Mouse (Mus musculus): Measurements from ENCODE around the gene Epn2.
"Not testable (repeated sequence)": the region's sequence is repeated elsewhere in the genome, so short reads cannot be mapped to it uniquely, and the experiment has no call there.

The Epn2 gene

DNA sequence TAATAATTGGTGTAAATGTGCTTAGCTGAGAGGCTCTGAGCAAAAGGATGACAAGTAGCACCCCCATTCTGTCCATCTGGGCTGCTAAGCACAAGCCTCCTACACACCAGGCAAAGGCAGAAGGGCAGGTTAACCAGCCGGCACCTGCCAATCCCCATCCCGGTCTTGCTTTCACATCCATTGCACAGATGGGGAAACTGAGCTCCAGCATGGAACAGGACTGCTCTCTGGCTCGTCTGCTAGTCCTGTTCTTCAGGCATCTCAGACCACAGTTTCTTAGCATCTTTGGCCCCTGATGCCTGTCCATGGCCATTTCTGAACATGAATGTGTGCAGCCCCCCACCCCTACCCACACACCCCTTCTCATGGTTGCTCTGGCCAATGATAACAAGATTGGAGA is 12.6 kb upstream of the Epn2 start:
- DNase-seq (ENCODE audit: low spot score): no peak

GRCm38 (mm10) chr11:61590516-61591213 is 11.2 kb upstream of the Epn2 start:
- DNase-seq (ENCODE audit: low spot score): no peak

DNA sequence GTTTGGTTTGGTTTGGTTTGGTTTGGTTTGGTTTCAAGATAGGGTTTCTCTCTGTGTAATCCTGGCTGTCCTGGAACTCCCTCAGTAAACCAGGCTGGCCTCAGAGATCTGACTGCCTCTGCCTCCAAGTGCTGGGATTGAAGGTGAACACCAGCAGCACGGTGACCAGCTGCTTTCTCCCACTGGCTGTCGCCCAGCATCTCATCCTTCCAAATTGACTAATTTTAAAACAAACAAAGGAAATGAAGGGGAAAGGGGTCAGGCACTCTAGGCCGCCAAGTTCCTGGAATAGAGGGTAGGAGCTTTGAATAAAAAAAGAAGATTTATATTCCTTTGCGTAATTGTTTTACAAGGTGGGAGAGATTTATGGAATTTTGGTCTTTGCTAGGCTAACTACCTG is 5.9 kb upstream of the Epn2 start:
- DNase-seq (ENCODE audit: low spot score): no peak

- no peak for DNase-seq (ENCODE audit: low spot score)
Observed at GRCm38 (mm10) chr11:61584830-61585229, 5.3 kb upstream of the Epn2 start.

- DNase-seq (ENCODE audit: low spot score): no peak
Observed at GRCm38 (mm10) chr11:61584096-61584495, 4.6 kb upstream of the Epn2 start.

GRCm38 (mm10) chr11:61582808-61583207 is 3.3 kb upstream of the Epn2 start:
- DNase-seq (ENCODE audit: low spot score): not testable (repeated sequence)

DNA sequence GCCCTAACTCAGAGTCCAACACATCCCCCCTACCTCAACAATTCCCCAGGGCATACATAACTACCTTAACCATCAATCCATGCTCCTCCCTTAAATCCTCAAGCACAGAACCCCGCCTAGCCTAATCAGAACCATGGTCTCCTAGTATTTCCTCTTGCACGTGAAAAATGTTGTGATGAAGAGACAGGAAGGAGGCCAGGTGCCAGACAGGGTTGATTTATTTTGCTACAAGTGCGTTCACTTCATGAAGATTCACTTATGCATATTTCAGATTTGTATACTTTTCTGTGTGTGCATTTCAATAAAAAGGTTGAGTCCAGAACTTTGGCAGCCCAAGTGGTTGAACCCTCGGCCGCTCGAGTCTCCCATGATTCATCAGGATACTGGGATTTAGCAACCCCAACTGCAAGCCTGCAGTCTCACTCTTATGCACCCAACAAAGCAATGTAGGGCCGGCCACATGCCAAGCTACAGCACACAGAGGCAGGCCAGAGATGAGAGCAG is 443 bp upstream of the Epn2 start:
- no peak for DNase-seq (ENCODE audit: low spot score)

DNA sequence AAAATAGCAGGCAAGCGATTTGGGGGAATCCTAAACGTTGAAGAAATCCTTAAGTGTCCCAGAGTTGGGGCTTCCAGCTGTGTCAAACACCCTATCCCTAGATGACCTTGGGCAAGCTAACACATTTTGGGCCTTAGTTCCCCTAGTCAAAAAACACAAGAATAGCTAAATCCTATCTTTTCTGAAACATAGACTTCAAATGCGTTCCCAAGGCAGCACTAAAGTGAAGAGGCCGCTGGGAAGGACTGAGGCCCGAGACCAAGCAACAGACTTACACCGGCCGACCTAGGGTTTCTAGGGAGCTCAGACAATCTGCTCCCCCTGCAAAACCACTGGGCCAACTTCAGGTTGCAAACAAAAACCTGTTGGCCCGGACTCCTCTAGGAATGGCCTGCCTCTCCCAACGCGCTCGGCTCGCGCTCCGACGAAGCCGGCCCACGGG is 925 bp downstream of the Epn2 start:
- DNase-seq (ENCODE audit: low spot score): no peak

- DNase-seq (ENCODE audit: low spot score): no peak
Observed at GRCm38 (mm10) chr11:61577991-61578390, 1.5 kb downstream of the Epn2 start.

DNA sequence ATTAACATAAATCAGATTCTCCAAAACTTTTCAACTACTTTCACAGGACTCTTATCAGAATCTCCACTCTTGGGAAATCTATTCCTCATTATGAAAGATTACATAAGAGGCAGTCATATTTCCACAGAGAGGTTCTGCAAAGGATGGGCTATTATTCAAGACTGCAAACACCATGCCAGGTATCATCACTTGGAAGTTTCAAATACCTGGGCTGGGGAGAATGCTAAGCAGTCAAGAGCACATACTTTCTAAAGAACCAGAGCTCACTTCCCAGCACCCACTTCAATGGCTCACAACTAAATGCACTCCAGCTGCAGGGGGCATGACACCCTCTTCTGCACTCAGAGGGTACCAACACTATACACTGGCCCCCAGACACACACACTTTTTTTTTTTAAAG is 2.1 kb downstream of the Epn2 start:
- DNase-seq (ENCODE audit: low spot score): no peak

DNA sequence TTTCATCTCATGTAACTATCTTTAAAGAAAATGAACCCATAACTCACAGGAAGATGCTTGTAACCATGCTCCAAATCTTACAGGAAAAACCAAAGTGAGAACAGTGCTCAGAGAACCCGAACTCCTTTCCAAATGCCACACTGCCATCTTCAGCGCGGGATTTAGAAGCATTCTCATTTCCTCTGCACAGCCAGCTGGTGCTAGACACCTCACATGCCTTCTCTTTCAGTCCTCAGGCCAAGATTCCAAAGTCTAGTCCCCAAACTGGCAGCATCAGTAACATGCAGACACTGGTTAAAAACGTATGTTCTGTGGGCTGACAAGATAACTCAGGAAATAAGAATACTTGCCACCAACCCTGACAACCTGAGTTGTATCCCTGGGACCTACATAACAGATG is 6.2 kb downstream of the Epn2 start:
- DNase-seq (ENCODE audit: low spot score): no peak

GRCm38 (mm10) chr11:61571225-61571624 is 8.3 kb downstream of the Epn2 start:
- no peak for DNase-seq (ENCODE audit: low spot score)

DNA sequence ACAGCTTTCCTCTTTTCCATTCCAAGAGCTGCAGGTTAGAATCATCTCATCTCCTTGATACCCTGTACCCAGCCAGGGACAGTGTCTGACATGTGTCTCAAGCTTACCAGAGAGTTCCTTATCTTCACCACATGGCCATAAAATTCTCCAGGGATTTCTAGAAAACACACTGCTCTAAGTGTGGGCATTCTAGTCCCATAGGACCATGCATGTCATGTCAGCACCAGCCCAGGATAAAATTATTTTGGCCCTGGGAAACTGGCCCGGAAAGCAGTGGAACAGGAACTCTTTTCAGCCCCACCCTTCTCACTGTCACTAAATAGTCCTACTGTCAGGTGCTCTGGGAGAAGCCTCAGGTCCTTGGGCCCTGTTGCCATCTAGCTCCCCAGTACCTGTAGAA is 9.8 kb downstream of the Epn2 start:
- DNase-seq (ENCODE audit: low spot score): no peak

DNA sequence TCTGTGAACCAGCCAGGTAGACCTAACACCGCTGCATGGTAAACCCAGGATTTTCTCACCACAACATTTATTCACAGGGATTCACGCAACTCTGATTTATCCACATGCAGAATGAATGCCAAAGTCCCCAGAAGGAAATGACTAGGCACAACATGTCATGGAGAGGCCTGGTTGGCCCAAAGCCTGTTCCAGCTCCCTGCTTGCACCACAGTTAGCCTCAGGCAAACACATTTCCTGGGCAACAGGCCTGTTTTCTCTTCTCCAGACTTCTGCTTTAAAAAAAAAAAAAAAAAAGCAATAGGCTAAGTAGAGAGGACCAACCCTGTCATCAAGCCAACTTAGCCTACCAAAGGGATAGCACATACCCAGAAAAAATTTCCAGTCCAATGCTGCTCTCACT is 14.9 kb downstream of the Epn2 start:
- DNase-seq (ENCODE audit: low spot score): no peak

DNA sequence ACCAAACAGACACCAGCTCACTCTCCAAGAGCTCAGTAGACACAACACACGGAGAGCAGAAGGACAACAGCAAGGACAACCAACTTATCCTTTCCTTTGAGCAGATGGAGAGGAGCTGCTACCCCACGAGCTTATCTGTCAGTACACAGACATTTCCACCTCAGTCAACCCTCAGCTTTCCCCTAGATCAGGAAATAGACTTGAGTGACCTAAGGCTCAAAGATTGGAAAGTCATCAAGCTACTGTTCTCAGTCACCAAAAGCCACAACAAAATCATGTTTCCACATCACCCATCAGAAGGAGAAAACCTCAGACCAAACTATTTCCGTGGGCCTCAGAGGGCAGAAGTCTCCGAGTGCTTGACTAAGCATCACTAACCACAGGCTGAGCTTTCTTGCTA is 15.5 kb downstream of the Epn2 start:
- no peak for DNase-seq (ENCODE audit: low spot score)

- no peak for DNase-seq (ENCODE audit: low spot score)
Observed at GRCm38 (mm10) chr11:61562421-61562820, 17.1 kb downstream of the Epn2 start.

DNA sequence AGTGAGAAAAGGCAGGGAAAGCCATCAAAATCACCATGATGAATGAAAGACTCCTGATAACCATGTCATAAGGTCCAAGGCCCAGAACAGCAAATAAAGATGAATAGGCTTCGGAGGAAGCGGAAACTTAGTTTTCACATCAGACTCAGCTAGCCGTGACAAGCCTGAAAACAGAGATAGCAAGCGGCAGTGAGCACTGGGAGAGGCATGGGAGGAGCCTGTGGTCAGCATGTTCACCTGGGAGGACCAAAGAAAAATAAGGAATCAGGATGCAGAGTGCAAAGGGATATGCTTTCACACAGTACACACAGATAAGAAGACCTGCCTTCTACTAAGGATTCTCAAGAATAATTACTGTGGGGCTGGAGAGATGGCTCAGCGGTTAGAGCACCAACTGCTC is 19.9 kb downstream of the Epn2 start:
- no peak for DNase-seq (ENCODE audit: low spot score)

DNA sequence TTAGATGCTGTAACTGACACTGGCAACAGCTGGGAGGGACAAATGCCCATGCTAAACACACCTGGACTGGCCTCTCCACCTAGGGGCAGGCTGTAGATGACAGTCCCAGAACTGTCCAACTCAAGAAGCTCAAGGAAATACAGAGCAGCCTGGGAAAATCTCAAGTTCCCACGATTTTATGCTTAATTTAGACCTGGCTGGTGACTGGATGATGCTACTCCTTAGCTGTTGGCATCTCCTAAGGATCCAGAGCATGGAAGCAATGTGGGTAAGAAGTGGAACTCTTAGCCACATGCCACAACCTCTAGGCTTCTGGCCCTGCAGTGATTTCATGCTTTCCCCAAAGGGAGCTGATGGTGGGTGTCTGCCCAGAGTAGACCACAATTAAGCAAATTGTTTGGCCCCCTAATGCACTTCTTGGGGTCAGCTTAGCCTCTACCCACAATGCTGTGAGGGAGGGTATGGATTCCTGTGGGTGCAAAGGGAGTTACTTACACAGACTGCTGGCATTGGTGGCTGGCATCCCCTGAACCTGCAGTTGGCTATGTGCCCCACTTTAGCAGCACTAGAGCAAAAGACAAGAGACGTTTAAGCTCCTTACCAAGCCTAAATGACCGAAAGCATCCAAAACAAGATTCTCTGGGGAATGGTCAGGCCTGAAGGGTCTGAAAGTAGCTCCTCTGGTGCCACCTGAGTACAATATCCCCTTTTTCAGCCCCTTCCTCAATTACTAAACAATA is 26.3 kb downstream of the Epn2 start:
- no peak for DNase-seq (ENCODE audit: low spot score)

- DNase-seq (ENCODE audit: low spot score): no peak
Observed at GRCm38 (mm10) chr11:61550631-61551030, 28.9 kb downstream of the Epn2 start.

- DNase-seq (ENCODE audit: low spot score): no peak
Observed at GRCm38 (mm10) chr11:61547710-61548109, 31.8 kb downstream of the Epn2 start.

DNA sequence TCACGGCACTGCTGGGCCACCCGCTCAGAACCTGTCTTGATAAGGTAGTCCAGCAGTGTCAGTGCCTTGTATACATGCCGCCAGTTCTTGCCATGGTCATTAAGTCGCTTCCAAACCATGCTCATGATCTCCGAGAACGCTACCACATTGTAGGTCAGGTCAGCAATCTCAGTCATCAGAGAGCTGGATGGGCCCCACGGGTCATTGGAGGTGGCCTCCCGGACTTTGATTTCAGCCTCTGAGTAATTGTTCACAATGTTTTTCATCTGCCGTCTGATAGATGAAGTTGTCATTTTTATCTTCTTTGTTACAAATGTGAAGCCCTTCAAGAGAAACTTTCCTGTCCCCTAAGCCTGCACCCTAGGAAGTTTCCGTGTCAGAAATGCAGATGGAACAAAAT is 33.0 kb downstream of the Epn2 start:
- no peak for DNase-seq (ENCODE audit: low spot score)

DNA sequence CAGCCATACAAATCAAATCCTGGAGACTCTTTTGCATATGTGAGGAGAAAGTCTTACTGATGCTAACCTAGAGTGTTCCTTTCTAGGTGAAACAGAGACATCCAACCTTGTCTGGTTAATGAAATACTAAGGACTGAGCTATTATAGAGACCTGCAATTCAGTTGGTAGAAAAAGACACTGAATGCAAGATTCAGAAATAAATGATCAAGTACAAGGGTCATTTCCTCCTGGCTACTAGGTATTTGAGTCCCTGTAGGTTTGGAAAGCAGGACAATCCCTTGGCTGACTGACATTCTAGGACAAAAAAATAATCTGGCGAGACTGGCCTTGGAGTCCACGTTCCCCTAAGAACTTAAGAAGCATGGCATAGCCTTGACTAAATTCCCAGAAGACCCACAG is 33.9 kb downstream of the Epn2 start:
- no peak for DNase-seq (ENCODE audit: low spot score)

GRCm38 (mm10) chr11:61541106-61541505 is 38.4 kb downstream of the Epn2 start:
- no peak for DNase-seq (ENCODE audit: low spot score)

DNA sequence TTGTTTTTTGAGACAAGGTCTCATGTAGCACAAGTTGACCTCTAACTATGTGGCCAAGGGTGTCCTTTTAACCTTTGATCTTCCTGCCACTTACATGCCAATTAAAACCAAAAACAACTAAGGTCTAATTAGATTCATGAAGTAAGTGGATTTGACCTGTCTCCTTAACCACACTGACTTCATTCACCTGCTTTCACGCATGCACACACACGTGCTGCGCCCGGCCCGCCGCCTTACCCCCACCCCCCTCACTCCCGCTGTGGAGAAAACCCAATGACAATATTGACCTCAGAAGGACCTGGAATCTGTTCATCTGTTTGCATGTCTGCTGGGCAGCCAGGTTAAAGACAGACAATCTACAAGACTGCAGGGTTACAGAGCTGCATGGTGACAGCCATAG is 38.8 kb downstream of the Epn2 start:
- no peak for DNase-seq (ENCODE audit: low spot score)

All from retina, embryonic 14.5 days (tissue).